Mouse (Mus musculus) CD4-positive, CD25-positive, alpha-beta regulatory T cell, adult 4 months (primary cell): Measurements from ENCODE around the gene Scarb1. TPM values are rescaled to one million over a fixed set of nuclear protein-coding genes. Genes with fewer than 3 reads are reported as not detected.
A peak's percentile ranks its signal among the peaks of the same experiment; 100 is the strongest.

ENCODE experiments used
- ATAC-seq: one replicate; pipeline ENCODE4 v1.8.0; 2017
- polyA plus RNA-seq, 2 experiments: library from polyadenylated mRNA; unstranded; fragments of 100-300 nt; shearing (Covaris generic); gene quantifications; one replicate each; pipeline ENCODE4 v1.2.1; 2017

Gene Scarb1
- polyA plus RNA-seq, 2 experiments from 2014 or later = 5.9 to 11.6 TPM

- no peak for ATAC-seq
Observed at GRCm38 (mm10) chr5:125269399-125269798, 71.5 kb downstream of the Scarb1 start.

GRCm38 (mm10) chr5:125268033-125268765 lies 72.7 kb downstream of the Scarb1 start:
- peak; percentile 35 for ATAC-seq

GRCm38 (mm10) chr5:125267150-125267961 lies 73.5 kb downstream of the Scarb1 start:
- ATAC-seq = no peak

- no peak for ATAC-seq
Observed at GRCm38 (mm10) chr5:125266128-125266527, 74.8 kb downstream of the Scarb1 start.

- no peak for ATAC-seq
Observed at GRCm38 (mm10) chr5:125264700-125265099, 76.2 kb downstream of the Scarb1 start.

- ATAC-seq = no peak
Observed at GRCm38 (mm10) chr5:125262578-125262977, 78.3 kb downstream of the Scarb1 start.

- ATAC-seq = no peak
Observed at GRCm38 (mm10) chr5:125253917-125254316, 87.0 kb downstream of the Scarb1 start.

- no peak for ATAC-seq
Observed at GRCm38 (mm10) chr5:125253448-125253847, 87.4 kb downstream of the Scarb1 start.

- no peak for ATAC-seq
Observed at GRCm38 (mm10) chr5:125252664-125253063, 88.2 kb downstream of the Scarb1 start.

- ATAC-seq = no peak
Observed at GRCm38 (mm10) chr5:125251885-125252615, 88.8 kb downstream of the Scarb1 start.

- ATAC-seq = no peak
Observed at GRCm38 (mm10) chr5:125249187-125249586, 91.7 kb downstream of the Scarb1 start.

GRCm38 (mm10) chr5:125246711-125247110 lies 94.2 kb downstream of the Scarb1 start:
- no peak for ATAC-seq

GRCm38 (mm10) chr5:125245534-125246151 lies 95.3 kb downstream of the Scarb1 start:
- ATAC-seq = no peak

GRCm38 (mm10) chr5:125244825-125245533 lies 95.9 kb downstream of the Scarb1 start:
- ATAC-seq = no peak

GRCm38 (mm10) chr5:125243928-125244327 lies 97.0 kb downstream of the Scarb1 start:
- ATAC-seq = no peak

GRCm38 (mm10) chr5:125242111-125242510 lies 98.8 kb downstream of the Scarb1 start:
- ATAC-seq = no peak

GRCm38 (mm10) chr5:125241627-125242026 lies 99.3 kb downstream of the Scarb1 start:
- no peak for ATAC-seq

GRCm38 (mm10) chr5:125240124-125240781 lies 100.6 kb downstream of the Scarb1 start:
- ATAC-seq = no peak

- no peak for ATAC-seq
Observed at GRCm38 (mm10) chr5:125235874-125236273, 105.0 kb downstream of the Scarb1 start.

- ATAC-seq = no peak
Observed at GRCm38 (mm10) chr5:125235398-125235797, 105.5 kb downstream of the Scarb1 start.

- ATAC-seq = no peak
Observed at GRCm38 (mm10) chr5:125234399-125234798, 106.5 kb downstream of the Scarb1 start.
